Mouse (Mus musculus) ES-Bruce4 (cell line): Measurements from ENCODE around the gene Necab2. TPM values are rescaled to one million over a fixed set of nuclear protein-coding genes. Genes with fewer than 3 reads are reported as not detected.

Experiments used
- H3K27ac ChIP-seq: 2 replicates; pipeline ENCODE4 v1.5.1; 2012; ENCODE audit warnings: low read length, inconsistent platforms; ENCODE audit not compliant: insufficient read depth
- H3K27me3 ChIP-seq: 2 replicates; pipeline ENCODE4 v1.6.1; 2012; ENCODE audit warnings: mild to moderate bottlenecking, low read length, inconsistent platforms; ENCODE audit not compliant: control insufficient read depth, poor library complexity, insufficient read depth, severe bottlenecking
- H3K36me3 ChIP-seq: 2 replicates; pipeline ENCODE4 v1.6.1; 2012; ENCODE audit warnings: inconsistent platforms, mild to moderate bottlenecking, low read length, moderate library complexity; ENCODE audit not compliant: control insufficient read depth, poor library complexity, insufficient read depth, severe bottlenecking
- H3K4me1 ChIP-seq: one replicate; pipeline ENCODE4 v1.8.1; 2011; ENCODE audit warnings: low read length; ENCODE audit not compliant: control insufficient read depth, insufficient read depth
- H3K4me3 ChIP-seq: 2 replicates; pipeline ENCODE4 v1.5.1; 2011; ENCODE audit warnings: low read depth, mild to moderate bottlenecking, low read length
- H3K9ac ChIP-seq: 2 replicates; pipeline ENCODE4 v1.6.1; 2012; ENCODE audit warnings: low read depth, mild to moderate bottlenecking, inconsistent platforms; ENCODE audit not compliant: poor library complexity, severe bottlenecking
- H3K9me3 ChIP-seq: replicated peaks from 2 replicates; pipeline ENCODE4 v1.6.1; 2012; ENCODE audit warnings: mild to moderate bottlenecking, low read length, inconsistent platforms; ENCODE audit not compliant: control insufficient read depth, poor library complexity, insufficient read depth, severe bottlenecking
- CTCF ChIP-seq: IDR thresholded peaks from one replicate; pipeline ENCODE4 v1.8.1; 2011; ENCODE audit warnings: low read depth, low read length
- EP300 ChIP-seq: IDR thresholded peaks from 2 replicates; pipeline ENCODE4 v1.6.1; 2011; ENCODE audit warnings: low read depth, low read length; ENCODE audit not compliant: insufficient read depth
- POLR2A ChIP-seq: IDR thresholded peaks from one replicate; pipeline ENCODE4 v1.8.1; 2011; ENCODE audit warnings: low read length; ENCODE audit not compliant: insufficient read depth
- polyA plus RNA-seq: library from polyadenylated mRNA; stranded (reverse); fragments of >200 nt; gene quantifications from 2 replicates; pipeline ENCODE4 v1.2.4, GENCODE M21; 2011; ENCODE audit warnings: low read depth; ENCODE audit not compliant: missing spikeins, insufficient read depth, insufficient read length

The Necab2 gene
- polyA plus RNA-seq, 1 experiment = 3.8 TPM

DNA sequence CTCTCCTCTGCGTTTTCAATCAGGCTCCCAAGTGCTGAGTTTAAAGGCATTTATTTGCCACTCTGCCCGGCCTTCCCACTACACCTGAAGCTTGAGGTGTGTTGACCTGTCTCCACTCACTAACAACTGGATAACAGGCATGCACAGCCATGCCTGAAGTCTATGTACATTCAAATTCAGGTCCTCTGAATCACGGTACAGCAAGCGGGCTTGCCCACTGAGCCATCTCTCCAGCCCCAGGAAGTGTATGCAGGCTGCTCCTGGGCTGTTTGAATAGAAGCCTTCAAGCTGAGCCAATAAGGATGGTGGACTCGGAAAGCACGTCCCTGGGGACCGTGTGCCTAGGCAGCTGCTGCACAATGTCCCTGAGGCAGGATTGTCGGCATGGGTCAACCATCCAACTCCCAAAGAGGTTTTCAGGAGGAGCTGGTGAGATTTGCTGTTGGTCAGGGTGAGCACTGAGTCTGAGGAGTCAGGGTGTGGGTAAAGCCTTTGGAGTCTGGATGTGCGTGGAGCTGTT lies 24.9 kb upstream of the Necab2 start:
- H3K4me1 ChIP-seq = no peaks in the 10 kb centered on the region
- no peaks in the 10 kb centered on the region for H3K9me3 ChIP-seq
- no peak for TF ChIP-seq CTCF
- no peak for TF ChIP-seq EP300
- TF ChIP-seq POLR2A = no peak
- no peak overlapping the region for H3K27ac ChIP-seq
- H3K36me3 ChIP-seq = no peaks in the 10 kb centered on the region
- H3K27me3 ChIP-seq = no peaks in the 10 kb centered on the region
- no peak overlapping the region for H3K9ac ChIP-seq
- H3K4me3 ChIP-seq = no peak overlapping the region

DNA sequence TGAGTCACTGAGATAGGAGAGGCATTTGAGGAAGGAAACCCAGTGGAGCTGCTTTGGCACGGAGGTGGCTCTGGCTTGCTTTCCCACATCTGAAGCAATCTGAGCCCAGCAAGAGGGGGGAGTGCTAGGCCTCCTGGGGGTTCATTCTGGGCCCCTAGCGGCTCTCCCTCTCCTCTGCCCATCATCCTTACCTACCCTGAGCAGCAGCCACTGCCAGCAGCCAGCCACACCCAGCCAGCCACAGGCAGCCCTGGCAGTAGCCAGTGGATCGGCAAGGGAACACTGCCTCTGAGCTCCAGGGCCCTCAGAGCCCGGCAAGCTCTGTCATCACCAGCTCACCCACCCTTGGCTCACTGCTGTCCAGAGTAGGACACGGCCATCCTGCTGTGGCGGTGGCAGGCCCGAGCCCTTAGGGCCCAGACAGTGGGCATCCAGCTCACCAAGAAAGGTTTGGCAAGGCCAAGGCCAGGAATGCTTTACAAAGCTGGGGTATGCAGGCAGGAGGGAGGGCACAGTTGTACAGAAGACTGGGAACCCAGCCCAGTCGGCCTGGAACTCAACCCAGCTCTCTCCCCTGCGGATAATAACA lies 24.3 kb upstream of the Necab2 start:
- H3K9ac ChIP-seq = no peak overlapping the region
- H3K4me3 ChIP-seq = no peak overlapping the region
- H3K36me3 ChIP-seq = no peaks in the 10 kb centered on the region
- no peaks in the 10 kb centered on the region for H3K9me3 ChIP-seq
- TF ChIP-seq POLR2A (no peak), CTCF (no peak), EP300 (no peak)
- H3K27me3 ChIP-seq = no peaks in the 10 kb centered on the region
- H3K27ac ChIP-seq = no peak overlapping the region
- H3K4me1 ChIP-seq = no peaks in the 10 kb centered on the region

DNA sequence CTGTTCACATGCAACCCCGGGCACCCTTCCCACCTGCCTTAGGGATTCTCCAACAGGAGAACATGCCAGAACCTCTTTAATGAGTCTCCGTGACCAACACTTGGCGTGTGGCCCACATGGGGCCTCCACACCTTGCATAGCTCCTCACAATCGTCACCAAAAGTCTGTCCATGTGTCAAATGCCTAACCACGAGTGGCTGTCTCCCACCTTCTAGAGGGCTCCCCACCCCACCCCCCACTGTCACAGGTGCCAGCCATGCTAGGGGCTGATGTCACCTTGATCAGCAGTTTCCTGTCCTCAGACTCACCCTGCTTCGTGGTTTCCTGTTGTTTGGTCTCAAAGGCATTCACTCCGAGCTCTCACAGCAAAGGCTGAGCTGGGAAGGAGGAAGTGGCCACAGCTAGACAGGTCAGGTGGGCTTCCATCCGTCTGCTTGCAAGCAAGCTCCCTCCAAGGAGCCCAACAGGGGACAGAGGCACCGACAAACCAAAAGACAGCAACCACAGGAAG lies 22.8 kb upstream of the Necab2 start:
- no peaks in the 10 kb centered on the region for H3K9me3 ChIP-seq
- H3K27ac ChIP-seq = no peak overlapping the region
- TF ChIP-seq CTCF (no peak), EP300 (no peak), POLR2A (no peak)
- no peaks in the 10 kb centered on the region for H3K36me3 ChIP-seq
- no peak overlapping the region for H3K4me3 ChIP-seq
- H3K9ac ChIP-seq = no peak overlapping the region
- H3K4me1 ChIP-seq = no peaks in the 10 kb centered on the region
- no peaks in the 10 kb centered on the region for H3K27me3 ChIP-seq

DNA sequence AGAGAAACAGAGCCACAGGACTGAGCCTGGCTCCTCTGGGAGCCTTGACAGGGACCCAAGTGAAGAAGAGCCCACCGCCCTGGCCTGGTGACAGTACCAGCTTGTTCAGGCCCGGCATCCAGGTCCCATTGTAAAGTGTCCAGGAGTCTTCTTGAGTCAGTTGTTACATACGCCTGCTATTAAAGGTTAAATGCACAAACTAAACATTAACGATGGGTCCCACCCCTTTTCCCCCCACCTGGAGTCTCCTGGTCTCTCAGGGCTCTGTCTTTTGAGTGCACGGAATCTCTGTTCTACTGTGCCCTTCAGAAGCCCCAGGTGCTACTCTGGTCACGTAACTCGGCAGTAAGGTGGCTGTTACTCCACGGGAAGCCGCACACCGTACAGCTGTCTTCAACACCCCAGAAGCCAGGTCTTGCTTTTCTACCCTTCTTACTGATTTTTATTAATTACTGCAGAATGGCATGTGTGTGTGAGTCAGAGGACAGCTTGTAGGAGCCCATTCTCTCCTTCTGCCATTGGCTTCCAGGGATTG lies 22.3 kb upstream of the Necab2 start:
- TF ChIP-seq CTCF = no peak
- no peak for TF ChIP-seq EP300
- no peak for TF ChIP-seq POLR2A
- no peaks in the 10 kb centered on the region for H3K36me3 ChIP-seq
- no peak overlapping the region for H3K27ac ChIP-seq
- no peak overlapping the region for H3K4me3 ChIP-seq
- no peak overlapping the region for H3K9ac ChIP-seq
- H3K9me3 ChIP-seq = no peaks in the 10 kb centered on the region
- H3K27me3 ChIP-seq = no peaks in the 10 kb centered on the region
- no peaks in the 10 kb centered on the region for H3K4me1 ChIP-seq

DNA sequence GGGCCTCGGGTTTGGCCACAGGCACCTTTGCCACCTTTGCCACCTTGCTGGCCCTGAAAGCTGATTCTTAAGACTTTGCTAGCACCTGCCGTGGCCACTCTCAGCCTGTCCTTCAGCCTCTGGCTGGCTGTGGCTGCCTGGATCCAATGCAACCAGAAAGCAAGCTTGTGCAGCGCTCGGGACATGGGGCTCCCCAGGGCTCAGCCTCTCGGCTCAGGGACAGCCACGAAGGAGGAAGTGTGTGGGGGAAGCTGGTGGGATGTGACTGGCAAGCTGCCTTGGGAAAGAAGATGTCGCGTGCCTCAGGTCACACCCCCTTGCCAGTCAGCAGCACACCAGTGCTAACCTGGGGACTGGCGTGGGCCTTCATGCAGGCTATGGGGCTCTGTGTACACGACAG lies 21.8 kb upstream of the Necab2 start:
- TF ChIP-seq POLR2A = no peak
- Histone ChIP-seq H3K36me3 (no peaks in the 10 kb centered on the region), H3K27ac (no peak overlapping the region), H3K27me3 (no peaks in the 10 kb centered on the region), H3K9ac (no peak overlapping the region), H3K9me3 (no peaks in the 10 kb centered on the region), H3K4me1 (no peaks in the 10 kb centered on the region), H3K4me3 (no peak overlapping the region)

DNA sequence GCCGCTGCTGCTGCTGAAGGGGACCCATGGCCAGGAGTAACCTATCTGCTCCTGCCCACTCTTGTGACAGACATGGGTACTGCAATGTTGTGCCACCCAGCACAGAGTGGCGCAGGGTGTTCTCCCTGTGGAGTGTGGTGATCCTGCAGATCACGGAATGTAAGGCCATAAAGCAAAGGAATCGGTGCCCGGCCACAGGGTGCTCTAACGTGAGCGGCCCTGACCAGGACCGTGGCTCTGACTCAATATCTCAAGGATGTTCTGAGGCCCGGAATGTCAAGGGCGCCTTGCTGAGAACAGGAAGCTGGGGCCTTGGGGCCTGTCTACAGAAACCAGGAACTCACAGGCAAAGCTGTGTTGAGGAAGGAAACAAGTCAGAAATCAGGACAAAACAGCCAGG lies 21.0 kb upstream of the Necab2 start:
- no peak overlapping the region for H3K27ac ChIP-seq
- H3K4me3 ChIP-seq = no peak overlapping the region
- no peaks in the 10 kb centered on the region for H3K27me3 ChIP-seq
- no peak overlapping the region for H3K9ac ChIP-seq
- H3K4me1 ChIP-seq = no peaks in the 10 kb centered on the region
- H3K36me3 ChIP-seq = no peaks in the 10 kb centered on the region
- TF ChIP-seq POLR2A (no peak), CTCF (no peak), EP300 (no peak)
- no peaks in the 10 kb centered on the region for H3K9me3 ChIP-seq
